Mouse (Mus musculus) lung, embryonic 16.5 days (tissue): ENCODE data around the gene Nup210. TPM values are rescaled to one million over a fixed set of nuclear protein-coding genes. Genes with fewer than 3 reads are reported as not detected.

Experiments used
- ATAC-seq: fragments of 200-750 bp; cut with Nextera tagmentation; 2 replicates; pipeline ENCODE4 v1.8.0; 2017; ENCODE audit warnings: low read depth, mild to moderate bottlenecking, moderate library complexity
- H3K27ac ChIP-seq: fragments of 300-500 bp; sonication (generic); 2 replicates; pipeline ENCODE4 v1.5.1; 2014; ENCODE audit warnings: mild to moderate bottlenecking, control low read depth, low read length
- H3K27me3 ChIP-seq: fragments of 300-500 bp; sonication (generic); 2 replicates; pipeline ENCODE4 v1.6.1; 2014; ENCODE audit warnings: low read depth, low read length, mixed read lengths; ENCODE audit not compliant: control insufficient read depth, insufficient read depth
- H3K36me3 ChIP-seq: fragments of 300-500 bp; sonication (generic); 2 replicates; pipeline ENCODE4 v1.6.1; 2014; ENCODE audit warnings: low read length; ENCODE audit not compliant: control insufficient read depth, insufficient read depth
- H3K4me1 ChIP-seq: fragments of 300-500 bp; sonication (generic); replicated peaks from 2 replicates; pipeline ENCODE4 v1.6.1; 2014; ENCODE audit warnings: low read length, mixed read lengths; ENCODE audit not compliant: control insufficient read depth, insufficient read depth
- H3K4me2 ChIP-seq: fragments of 300-500 bp; sonication (generic); 2 replicates; pipeline ENCODE4 v1.6.1; 2014; ENCODE audit warnings: low read depth, low read length, control low read depth
- H3K4me3 ChIP-seq: fragments of 300-500 bp; sonication (generic); 2 replicates; pipeline ENCODE4 v1.5.1; 2014; ENCODE audit warnings: mild to moderate bottlenecking, low read length, control low read depth
- H3K9ac ChIP-seq: fragments of 300-500 bp; sonication (generic); 2 replicates; pipeline ENCODE4 v1.6.1; 2014; ENCODE audit warnings: low read length, control low read depth
- H3K9me3 ChIP-seq: fragments of 300-500 bp; sonication (generic); 2 replicates; pipeline ENCODE4 v1.6.1; 2016; ENCODE audit warnings: low read length; ENCODE audit not compliant: control insufficient read depth
- whole genome bisulfite sequencing: fragments of 180-500 bp; shearing (Covaris S2); extraction: QIAGEN DNeasy Blood & Tissue Kit; methylation state at CpG from one replicate; pipeline ENCODE4 v1.1.7; 2014; 5-methylcytosine and 5-hydroxymethylcytosine counted together
- polyA plus RNA-seq: library from polyadenylated mRNA; unstranded; fragments of >200 nt; fragmentation: Nextera tagmentation; extraction: Ambion mirVana; gene quantifications from 2 replicates; pipeline ENCODE4 v1.2.1, GENCODE M21; 2015

Gene Nup210
- polyA plus RNA-seq, 1 experiment from 2014 or later: 29.0 TPM

DNA sequence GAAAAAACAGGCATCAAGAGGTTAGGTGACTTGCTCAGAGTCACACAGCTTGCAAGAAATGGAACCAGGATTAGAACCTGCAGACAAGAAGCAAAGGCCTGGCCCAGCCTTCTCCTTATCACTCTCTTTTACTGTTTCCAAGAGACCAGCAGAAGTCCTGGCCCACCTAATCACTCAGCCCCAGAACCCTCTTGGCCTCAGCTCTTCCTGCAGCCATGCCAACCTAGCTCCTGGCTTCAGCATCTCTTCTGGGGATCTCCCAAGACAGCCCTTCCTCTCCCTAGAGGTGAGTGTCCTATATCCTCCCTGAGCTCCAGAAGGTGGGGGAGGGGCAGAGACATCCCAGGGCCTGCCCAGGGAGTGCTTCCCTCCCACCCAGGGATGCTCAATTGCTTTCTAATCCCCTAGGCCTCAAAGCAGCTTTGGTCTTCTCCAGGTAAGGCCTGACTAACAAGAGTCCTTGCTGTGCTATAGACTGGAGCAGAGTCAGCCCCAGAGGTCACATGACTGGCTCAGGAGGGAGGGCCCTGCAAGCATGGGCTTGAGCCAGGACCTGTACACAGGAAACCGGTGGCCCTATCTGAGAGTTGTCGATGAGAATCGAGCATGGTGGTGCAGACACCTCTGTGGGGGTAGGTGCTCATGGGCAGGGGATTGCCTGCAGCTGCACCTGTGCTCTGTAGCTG lies 113.2 kb downstream of the Nup210 start:
- Histone ChIP-seq H3K27me3 (no peaks in the 10 kb centered on the region), H3K9me3 (no peaks in the 10 kb centered on the region), H3K4me1 (no peaks in the 10 kb centered on the region; the same call in 1 of the 2 replicates), H3K36me3 (no peaks in the 10 kb centered on the region), H3K9ac (no peak overlapping the region), H3K27ac (no peak overlapping the region), H3K4me3 (no peak overlapping the region), H3K4me2 (no peak overlapping the region)
- WGBS: 17% methylated on average over 3 of the region's 3 CpGs
- ATAC-seq: no peak

DNA sequence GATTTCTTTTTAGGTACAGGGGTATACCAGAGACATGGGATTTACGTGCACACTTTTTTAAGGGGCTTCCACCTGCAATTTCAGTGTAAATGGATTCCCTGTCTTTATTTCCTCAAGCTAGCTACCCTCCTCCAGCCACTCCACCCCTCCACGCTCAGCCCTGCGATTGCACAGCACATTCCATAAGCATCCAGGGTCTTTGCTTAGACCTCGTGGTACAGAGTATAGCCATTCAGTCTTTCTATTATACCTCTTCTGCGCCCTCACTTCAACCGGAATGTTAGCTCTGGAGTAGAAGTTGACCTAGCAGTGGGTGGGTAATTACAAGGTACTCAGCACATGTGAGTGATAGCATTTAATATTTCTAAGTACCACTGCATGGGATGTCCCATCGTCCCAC lies 115.1 kb downstream of the Nup210 start:
- Histone ChIP-seq H3K4me3 (no peak overlapping the region), H3K9me3 (no peaks in the 10 kb centered on the region), H3K9ac (no peak overlapping the region), H3K27me3 (no peaks in the 10 kb centered on the region), H3K36me3 (no peaks in the 10 kb centered on the region), H3K4me2 (peak overlapping the region; percentile 18; the same call in 1 of the 2 replicates), H3K27ac (0 out of 2 replicates have a peak overlapping the region, but pooled peaks have one; percentile 10), H3K4me1 (no peaks in the 10 kb centered on the region; the same call in 1 of the 2 replicates)
- WGBS: 34% methylated on average over 7 of the region's 7 CpGs
- peak; percentile 92 for ATAC-seq

DNA sequence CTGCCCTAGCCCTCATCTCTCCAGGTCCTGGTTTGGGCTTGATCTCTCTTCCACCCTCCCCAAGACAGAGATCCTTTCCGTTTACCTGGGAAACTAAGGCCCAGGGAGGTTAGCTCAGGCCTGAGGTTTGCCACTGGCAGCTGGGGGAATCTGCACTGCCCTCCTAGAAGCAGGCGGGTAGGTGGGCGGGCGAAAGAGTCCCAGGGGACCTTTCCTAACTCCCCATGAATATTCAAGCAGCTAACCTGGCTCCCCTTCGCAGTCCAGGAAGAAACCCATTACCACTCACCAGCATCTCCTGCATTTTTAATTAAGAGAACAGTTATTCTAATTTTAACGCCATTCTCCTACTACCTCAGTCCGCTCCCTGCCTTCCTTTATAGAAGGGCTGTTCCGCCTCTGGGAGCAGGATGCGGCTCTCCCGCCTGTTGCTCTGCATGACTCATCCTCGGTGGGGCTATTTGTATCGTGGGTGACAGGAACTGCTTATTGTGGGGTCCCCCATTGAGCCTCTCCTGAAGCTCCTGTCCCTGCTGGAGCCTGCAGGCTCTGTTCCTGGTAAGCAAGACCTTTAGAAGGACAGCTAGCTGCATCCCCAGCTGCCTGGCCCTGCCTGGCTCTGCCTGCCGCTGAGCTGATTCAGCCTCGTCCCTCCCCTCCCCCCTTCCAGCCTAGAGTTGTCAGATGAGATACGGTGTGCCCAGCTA lies 115.7 kb downstream of the Nup210 start:
- no peaks in the 10 kb centered on the region for H3K9me3 ChIP-seq
- ATAC-seq: peak; percentile 65
- no peak overlapping the region for H3K9ac ChIP-seq
- H3K27ac ChIP-seq: no peak overlapping the region
- no peaks in the 10 kb centered on the region for H3K27me3 ChIP-seq
- WGBS: 17% methylated on average over 15 of the region's 15 CpGs
- H3K4me3 ChIP-seq: no peak overlapping the region
- no peaks in the 10 kb centered on the region; the same call in 1 of the 2 replicates for H3K4me1 ChIP-seq
- H3K36me3 ChIP-seq: no peaks in the 10 kb centered on the region
- H3K4me2 ChIP-seq: peak overlapping the region; percentile 18

DNA sequence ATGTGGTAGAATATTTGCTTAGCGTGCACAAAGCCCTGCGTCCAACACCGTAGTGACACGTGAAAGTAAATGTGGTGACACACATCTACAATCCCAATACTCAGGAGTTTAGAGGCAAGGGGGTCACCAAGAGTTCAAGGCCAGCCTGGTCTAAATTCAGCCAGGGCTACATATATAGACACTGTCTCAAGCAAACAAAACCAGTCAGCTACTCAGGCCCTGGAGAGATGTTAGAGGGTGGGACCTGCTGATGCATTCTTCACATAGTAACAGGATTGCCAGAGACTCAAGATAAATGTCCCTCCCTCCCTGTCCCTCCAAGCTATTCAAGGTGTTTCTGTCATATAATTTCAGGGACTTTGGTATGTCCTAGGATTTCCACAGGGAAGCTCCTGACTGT lies 117.5 kb downstream of the Nup210 start:
- Histone ChIP-seq H3K9me3 (no peaks in the 10 kb centered on the region), H3K9ac (no peak overlapping the region), H3K4me2 (no peak overlapping the region), H3K4me3 (no peak overlapping the region), H3K27ac (no peak overlapping the region), H3K4me1 (no peaks in the 10 kb centered on the region; the same call in 1 of the 2 replicates), H3K27me3 (no peaks in the 10 kb centered on the region), H3K36me3 (no peaks in the 10 kb centered on the region)
- no peak for ATAC-seq
- 64% methylated on average over 4 of the region's 4 CpGs for WGBS

DNA sequence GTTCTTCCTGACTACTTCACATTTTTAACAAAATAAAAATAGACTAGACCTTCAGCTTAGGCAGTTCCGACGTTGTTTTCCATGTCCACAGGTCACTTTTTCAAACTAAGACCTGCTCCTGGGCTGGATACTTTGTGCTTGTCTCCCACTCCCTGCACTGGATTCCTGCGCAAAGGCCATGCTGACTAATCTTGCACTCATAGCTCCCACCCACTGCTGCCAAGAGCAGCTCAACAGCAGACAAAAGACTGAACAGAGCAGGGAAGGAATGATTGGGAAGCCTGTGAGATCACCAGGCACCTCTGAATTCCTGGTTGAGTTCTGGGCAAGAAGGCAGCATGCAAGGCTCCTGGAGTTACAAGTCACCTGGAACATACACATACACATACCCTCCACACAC lies 119.6 kb downstream of the Nup210 start:
- 85% methylated on average over 3 of the region's 3 CpGs for WGBS
- Histone ChIP-seq H3K9me3 (no peaks in the 10 kb centered on the region), H3K4me3 (no peak overlapping the region), H3K9ac (no peak overlapping the region), H3K27ac (no peak overlapping the region), H3K4me1 (no peaks in the 10 kb centered on the region; the same call in 1 of the 2 replicates), H3K36me3 (no peaks in the 10 kb centered on the region), H3K27me3 (no peaks in the 10 kb centered on the region), H3K4me2 (no peak overlapping the region)
- no peak for ATAC-seq

DNA sequence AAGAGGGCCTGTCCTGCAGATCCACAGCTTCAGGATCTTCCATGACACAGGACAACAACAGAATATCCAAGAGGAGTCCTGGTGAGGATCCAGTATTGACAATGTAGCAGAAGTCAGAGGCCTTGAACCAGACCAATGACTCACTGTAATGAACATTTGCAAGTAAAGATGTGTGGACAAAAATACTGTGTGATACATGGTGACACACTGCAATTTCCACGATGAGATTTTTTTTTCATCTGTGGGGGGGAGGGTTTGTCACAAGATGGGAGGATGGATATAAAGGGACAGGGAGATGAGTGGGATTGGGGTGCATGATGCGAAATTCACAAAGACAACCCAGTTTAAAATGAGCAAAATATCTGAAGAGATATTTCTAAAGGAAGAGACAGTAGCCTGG lies 120.4 kb downstream of the Nup210 start:
- Histone ChIP-seq H3K36me3 (no peaks in the 10 kb centered on the region), H3K27me3 (no peaks in the 10 kb centered on the region), H3K9me3 (no peaks in the 10 kb centered on the region), H3K27ac (no peak overlapping the region), H3K4me1 (no peaks in the 10 kb centered on the region; the same call in 1 of the 2 replicates), H3K4me2 (no peak overlapping the region), H3K9ac (no peak overlapping the region), H3K4me3 (no peak overlapping the region)
- 71% methylated on average over 2 of the region's 2 CpGs for WGBS
- ATAC-seq: no peak

DNA sequence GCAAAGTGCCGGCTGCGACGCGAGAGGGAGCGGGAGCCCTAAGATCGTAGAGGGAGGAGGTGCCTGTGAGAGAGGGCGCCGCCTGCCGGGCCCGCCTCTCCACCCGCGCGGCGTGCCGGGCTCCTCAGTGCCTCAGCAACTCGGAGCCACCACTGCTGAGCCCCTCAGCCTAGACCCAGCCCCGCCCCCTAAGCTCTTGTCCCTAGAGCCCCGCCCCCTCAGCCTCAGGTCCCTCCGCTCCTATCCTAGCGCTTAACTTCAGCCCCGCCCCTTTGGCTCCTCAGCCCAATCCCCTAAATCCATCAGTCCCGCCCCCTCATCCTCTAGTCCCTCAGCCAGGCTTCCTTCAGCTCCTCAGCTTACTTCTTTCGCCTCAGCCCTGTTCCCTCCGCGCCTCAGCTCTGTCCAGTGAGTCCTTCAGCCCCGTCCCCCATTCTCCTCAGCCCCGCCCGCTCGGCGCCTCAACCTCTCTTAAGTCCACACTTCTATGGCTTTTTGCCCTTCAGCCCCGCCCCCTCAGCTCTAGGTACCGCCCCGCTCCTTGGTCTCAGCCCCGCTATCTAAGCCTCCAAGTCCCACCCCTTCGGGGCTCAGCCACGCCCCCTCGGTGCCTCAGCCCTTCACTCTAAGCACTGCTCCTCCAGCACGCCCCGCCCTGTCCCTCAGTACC lies 127.8 kb downstream of the Nup210 start, which contains the start of gene Iqsec1:
Iqsec1 (minus strand) TSS at position 38 of the 670 bp plus-strand sequence.
- ATAC-seq: peak; percentile 95
- WGBS: 0% methylated on average over 31 of the region's 39 CpGs

DNA sequence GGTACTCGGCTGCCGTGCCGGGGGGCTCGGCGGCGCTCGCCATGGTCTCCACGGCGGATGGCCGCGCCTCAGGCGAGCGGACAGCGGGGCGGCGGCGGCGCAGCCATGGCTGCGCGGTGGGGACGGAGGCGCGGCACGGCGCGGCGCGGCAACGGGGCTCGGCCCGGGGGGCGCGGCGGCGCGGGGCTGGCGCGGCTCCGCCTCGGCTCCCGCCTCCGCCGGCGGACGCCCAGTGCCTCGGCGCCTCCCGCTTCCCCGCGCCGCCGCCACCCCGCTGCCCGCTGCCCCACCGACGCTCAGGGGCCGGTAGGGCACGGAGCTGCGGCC lies 128.4 kb downstream of the Nup210 start:
- H3K4me1 ChIP-seq: peaks cover 26% of the 10 kb centered on the region
- H3K36me3 ChIP-seq: no peaks in the 10 kb centered on the region
- ATAC-seq: peak; percentile 29
- peak overlapping the region; percentile 73 for H3K4me3 ChIP-seq
- H3K4me2 ChIP-seq: peak overlapping the region; percentile 100
- H3K9me3 ChIP-seq: peaks cover 2% of the 10 kb centered on the region; the same call in 1 of the 2 replicates
- peak overlapping the region; percentile 71 for H3K27ac ChIP-seq
- H3K9ac ChIP-seq: peak overlapping the region; percentile 70
- WGBS: under 1% methylated on average over 29 of the region's 59 CpGs
- H3K27me3 ChIP-seq: no peaks in the 10 kb centered on the region

More for the DNA sequence above, 127.8 kb downstream of the Nup210 start, which contains the start of gene Iqsec1:
- Histone ChIP-seq H3K9me3 (peaks cover 2% of the 10 kb centered on the region; the same call in 1 of the 2 replicates), H3K9ac (peak within 1 kb of the TSS; percentile 70), H3K4me2 (peak within 1 kb of the TSS; percentile 100), H3K4me1 (peaks cover 25% of the 10 kb centered on the region), H3K27ac (peak within 1 kb of the TSS; percentile 71), H3K36me3 (no peaks in the 10 kb centered on the region), H3K4me3 (peak within 1 kb of the TSS; percentile 73), H3K27me3 (no peaks in the 10 kb centered on the region)
